Mouse (Mus musculus) liver, embryonic 14.5 days (tissue): ENCODE measurements at regions not wholly inside any gene's neighbourhood (a gene's known extent, or its start where the extent isn't known, plus 50 kb on each side); places are given as distances from the start of the nearest gene placed in this dataset.

Experiments used
- ATAC-seq: fragments of 200-750 bp; cut with Nextera tagmentation; 2 replicates; pipeline ENCODE4 v1.8.0; 2017; ENCODE audit warnings: moderate number of reproducible peaks, mild to moderate bottlenecking, moderate library complexity; ENCODE audit not compliant: insufficient read depth
- DNase-seq, 3 experiments: peaks; one replicate each; pipeline ENCODE4 v3.0.0-alpha.2; 2012 to 2013; ENCODE audit warnings: low read depth in 3 of 3, low spot score in 3 of 3
- H3K27ac ChIP-seq: fragments of 300-500 bp; sonication (generic); 2 replicates; pipeline ENCODE4 v1.5.1; 2014; ENCODE audit warnings: moderate library complexity, mild to moderate bottlenecking, control low read depth, inconsistent platforms
- H3K27me3 ChIP-seq: fragments of 300-500 bp; sonication (generic); 2 replicates; pipeline ENCODE4 v1.6.1; 2014; ENCODE audit warnings: mild to moderate bottlenecking, low read length, moderate library complexity; ENCODE audit not compliant: control insufficient read depth, insufficient read depth
- H3K36me3 ChIP-seq: fragments of 300-500 bp; sonication (generic); replicated peaks from 2 replicates; pipeline ENCODE4 v1.6.1; 2014; ENCODE audit warnings: low read depth; ENCODE audit not compliant: control insufficient read depth, insufficient read depth
- H3K4me1 ChIP-seq, 2 experiments: fragments of 200-500 bp in 1 of 2; fragments of 300-500 bp in 1 of 2; sonication (generic) in 1 of 2; replicated peaks; 2 replicates each; pipeline ENCODE4 v1.6.1; 2012 to 2014; ENCODE audit warnings: antibody characterized with exemption in 1 of 2, inconsistent platforms in 1 of 2, low read length in 1 of 2; ENCODE audit not compliant: control insufficient read depth in 2 of 2, insufficient read depth in 2 of 2
- H3K4me2 ChIP-seq: fragments of 300-500 bp; sonication (generic); 2 replicates; pipeline ENCODE4 v1.6.1; 2014; ENCODE audit warnings: low read depth, mild to moderate bottlenecking, control low read depth, moderate library complexity
- H3K4me3 ChIP-seq, 2 experiments: fragments of 200-500 bp in 1 of 2; fragments of 300-500 bp in 1 of 2; sonication (generic) in 1 of 2; 2 replicates each; pipeline ENCODE4 v1.5.1; 2012 to 2014; ENCODE audit warnings: low read depth in 2 of 2, low read length in 2 of 2, mild to moderate bottlenecking in 2 of 2, control low read depth in 1 of 2, inconsistent platforms in 1 of 2, moderate library complexity in 1 of 2; ENCODE audit not compliant: insufficient read depth in 1 of 2
- H3K9ac ChIP-seq: fragments of 300-500 bp; sonication (generic); replicated peaks from 2 replicates; pipeline ENCODE4 v1.6.1; 2014; ENCODE audit warnings: mild to moderate bottlenecking, control low read depth, moderate library complexity
- H3K9me3 ChIP-seq: fragments of 300-500 bp; sonication (generic); 2 replicates; pipeline ENCODE4 v1.6.1; 2016; ENCODE audit warnings: low read length, mixed read lengths; ENCODE audit not compliant: control insufficient read depth
- CTCF ChIP-seq: IDR thresholded peaks from 2 replicates; pipeline ENCODE4 v1.5.1; 2016; ENCODE audit warnings: antibody characterized with exemption, low read depth, control low read depth
- EP300 ChIP-seq: IDR thresholded peaks from 2 replicates; pipeline ENCODE4 v1.6.1; 2016; ENCODE audit warnings: antibody characterized with exemption, low read depth
- WGBS: fragments of 180-500 bp; shearing (Covaris S2); extraction: QIAGEN DNeasy Blood & Tissue Kit; methylation state at CpG from one replicate; pipeline ENCODE4 v1.1.7; 2014; ENCODE audit not compliant: insufficient replicate concordance; 5-methylcytosine and 5-hydroxymethylcytosine counted together

DNA sequence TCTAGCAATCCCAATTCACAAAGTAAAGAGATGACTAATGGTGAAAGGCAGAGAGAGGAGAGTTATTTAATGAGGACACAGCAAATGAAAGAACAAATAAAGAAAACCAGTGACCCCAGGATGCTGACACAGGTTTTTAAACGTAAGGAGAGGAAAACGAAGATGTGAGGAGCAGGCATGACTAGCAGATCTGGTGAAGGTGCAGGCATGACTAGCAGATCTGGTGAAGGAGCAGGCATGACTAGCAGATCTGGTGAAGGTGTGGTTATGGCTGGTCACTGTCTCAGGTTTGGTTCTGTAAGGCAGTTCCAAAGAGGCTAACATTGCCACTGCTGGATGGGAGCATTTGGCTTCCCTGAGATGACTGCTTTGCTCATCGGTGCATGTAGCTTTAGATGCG is 57.0 kb downstream of the Mbl2 start:
- 57% methylated on average over 4 of the region's 4 CpGs for WGBS
- Histone ChIP-seq H3K4me1 (no peaks in the 10 kb centered on the region), H3K4me2 (no peak overlapping the region), H3K9ac (no peak overlapping the region), H3K27me3 (no peaks in the 10 kb centered on the region), H3K9me3 (no peaks in the 10 kb centered on the region), H3K4me3 (no peak overlapping the region), H3K27ac (no peak overlapping the region), H3K36me3 (no peaks in the 10 kb centered on the region)
- TF ChIP-seq CTCF (no peak), EP300 (no peak)
- no peak for DNase-seq
- no peak for ATAC-seq

DNA sequence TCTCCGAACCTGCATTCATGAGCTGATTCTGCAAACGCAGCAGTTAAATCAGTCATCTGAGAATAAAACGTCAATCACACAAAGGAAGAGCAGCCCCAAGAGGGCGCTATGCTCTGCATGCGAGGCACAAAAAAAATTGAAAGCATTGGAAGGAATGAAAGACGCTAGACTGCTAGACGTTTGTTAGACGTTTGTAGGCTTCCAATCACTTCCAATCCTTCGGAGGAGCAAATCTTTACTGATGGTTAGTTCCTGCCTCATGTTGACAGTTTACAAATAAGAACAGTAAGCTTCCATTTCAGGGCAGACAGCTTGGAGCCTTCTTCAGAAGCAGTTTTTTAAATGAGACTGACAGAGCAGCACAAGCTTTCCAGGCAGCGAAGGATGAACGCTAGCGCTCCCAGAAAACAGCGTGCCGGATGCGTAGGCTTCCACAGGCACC is 62.5 kb downstream of the Mbl2 start:
- Histone ChIP-seq H3K9ac (no peak overlapping the region), H3K27ac (no peak overlapping the region), H3K9me3 (no peaks in the 10 kb centered on the region), H3K4me2 (no peak overlapping the region), H3K27me3 (no peaks in the 10 kb centered on the region), H3K4me3 (no peak overlapping the region), H3K36me3 (no peaks in the 10 kb centered on the region), H3K4me1 (no peaks in the 10 kb centered on the region)
- ATAC-seq (no peak), DNase-seq (no peak)
- 41% methylated on average over 15 of the region's 15 CpGs for WGBS
- TF ChIP-seq EP300: no peak
- TF ChIP-seq CTCF: 0 out of 2 replicates have a peak, but pooled peaks have one; percentile 12

DNA sequence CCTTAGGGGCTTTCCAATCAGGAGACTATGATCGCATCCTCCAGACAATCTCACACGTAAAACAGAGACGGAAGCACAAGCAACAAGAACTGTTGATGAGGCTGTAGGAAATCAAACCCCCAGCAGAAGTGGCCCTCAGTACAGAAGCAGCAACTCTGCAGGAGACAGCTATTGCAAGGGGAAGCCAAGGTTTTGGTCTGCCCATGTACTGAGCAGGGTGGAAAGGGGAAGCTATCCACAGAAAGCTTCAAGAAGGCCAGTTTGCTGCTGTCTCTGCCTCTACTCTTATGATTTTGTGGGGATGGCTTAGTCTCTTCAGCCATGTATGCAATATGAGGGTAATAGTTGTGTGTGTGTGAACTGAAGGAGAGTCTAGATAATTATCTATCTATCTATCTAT is 63.3 kb downstream of the Mbl2 start:
- Histone ChIP-seq H3K4me1 (no peaks in the 10 kb centered on the region), H3K9me3 (no peaks in the 10 kb centered on the region), H3K4me3 (no peak overlapping the region), H3K27ac (no peak overlapping the region), H3K4me2 (no peak overlapping the region), H3K27me3 (no peaks in the 10 kb centered on the region), H3K9ac (no peak overlapping the region), H3K36me3 (no peaks in the 10 kb centered on the region)
- TF ChIP-seq CTCF (no peak), EP300 (no peak)
- WGBS: 67% methylated on average over 3 of the region's 3 CpGs
- DNase-seq: no peak
- ATAC-seq: no peak

DNA sequence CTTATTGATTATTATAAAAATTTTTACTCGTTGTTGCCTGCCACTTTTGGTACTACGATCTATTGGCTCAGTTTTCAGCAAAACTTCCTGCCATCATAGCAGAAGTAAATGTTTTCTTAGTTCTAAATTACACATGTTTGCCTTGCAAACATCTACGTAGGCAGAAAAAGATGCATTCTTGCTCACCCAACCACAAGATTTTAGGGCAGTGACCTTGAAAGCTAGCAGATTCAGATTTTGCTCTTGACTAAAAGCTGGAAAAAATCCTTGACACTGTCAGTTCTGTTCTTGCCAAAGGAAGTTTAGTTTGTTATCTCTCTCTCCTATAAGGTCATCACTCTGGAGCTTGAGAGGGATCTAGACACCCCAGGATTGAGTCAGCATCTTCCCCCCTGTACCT is 66.8 kb downstream of the Mbl2 start:
- TF ChIP-seq EP300 (no peak), CTCF (no peak)
- Histone ChIP-seq H3K4me3 (no peak overlapping the region), H3K9me3 (no peaks in the 10 kb centered on the region), H3K27ac (no peak overlapping the region), H3K4me2 (no peak overlapping the region), H3K36me3 (no peaks in the 10 kb centered on the region), H3K27me3 (no peaks in the 10 kb centered on the region), H3K4me1 (no peaks in the 10 kb centered on the region; a peak in 1 of 4 replicates), H3K9ac (no peak overlapping the region)
- DNase-seq: no peak
- 50% methylated on average over 3 of the region's 3 CpGs for WGBS
- no peak for ATAC-seq

DNA sequence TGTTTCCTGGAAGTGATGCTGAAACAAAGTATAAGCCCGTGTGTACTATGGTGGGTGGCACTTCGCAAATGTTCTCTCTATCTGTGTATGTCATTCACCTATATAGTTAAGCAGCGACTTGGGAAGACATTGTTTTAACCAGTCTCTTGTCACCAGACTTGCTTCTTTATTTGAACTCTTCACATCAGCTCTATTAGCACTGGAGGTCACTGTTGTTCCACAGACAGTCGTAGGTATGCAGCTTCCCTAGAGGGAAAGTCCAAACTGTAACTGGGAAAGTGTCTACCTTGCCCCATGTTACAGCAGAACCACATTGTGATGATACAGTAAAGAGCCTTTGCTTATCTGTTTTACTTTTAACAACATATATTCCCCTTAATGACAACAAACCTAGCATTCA is 69.5 kb downstream of the Mbl2 start:
- H3K27me3 ChIP-seq: no peaks in the 10 kb centered on the region
- no peak overlapping the region for H3K27ac ChIP-seq
- WGBS: 44% methylated on average over 4 of the region's 4 CpGs
- no peak overlapping the region for H3K4me3 ChIP-seq
- no peaks in the 10 kb centered on the region for H3K36me3 ChIP-seq
- H3K9ac ChIP-seq: no peak overlapping the region
- DNase-seq (no peak), ATAC-seq (no peak)
- no peaks in the 10 kb centered on the region; a peak in 1 of 4 replicates for H3K4me1 ChIP-seq
- no peak overlapping the region for H3K4me2 ChIP-seq
- H3K9me3 ChIP-seq: no peaks in the 10 kb centered on the region
- no peak for TF ChIP-seq CTCF
- no peak for TF ChIP-seq EP300

DNA sequence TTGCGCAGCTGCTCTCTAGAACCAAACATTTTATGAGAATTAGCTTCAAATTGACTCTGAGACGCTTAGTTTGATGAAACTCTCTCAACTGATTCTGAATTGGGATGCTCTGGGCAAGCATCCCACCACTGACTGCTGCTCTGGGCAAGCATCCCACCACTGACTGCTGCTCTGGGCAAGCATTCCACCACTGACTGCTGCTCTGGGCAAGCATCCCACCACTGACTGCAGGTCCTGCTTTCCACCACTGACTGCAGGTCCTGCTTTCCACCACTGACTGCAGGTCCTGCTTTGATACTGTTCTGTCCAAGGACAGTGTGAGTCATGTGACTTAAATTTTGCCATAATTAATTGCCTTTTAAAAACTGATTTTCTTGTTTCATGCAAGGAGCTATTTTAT is 73.6 kb downstream of the Mbl2 start:
- WGBS: 65% methylated on average over 2 of the region's 2 CpGs
- H3K4me1 ChIP-seq: no peaks in the 10 kb centered on the region; a peak in 1 of 4 replicates
- no peaks in the 10 kb centered on the region for H3K36me3 ChIP-seq
- no peak overlapping the region for H3K9ac ChIP-seq
- TF ChIP-seq EP300: no peak
- no peak for TF ChIP-seq CTCF
- H3K9me3 ChIP-seq: no peaks in the 10 kb centered on the region
- no peak overlapping the region for H3K27ac ChIP-seq
- ATAC-seq: no peak
- H3K27me3 ChIP-seq: no peaks in the 10 kb centered on the region
- no peak overlapping the region for H3K4me2 ChIP-seq
- no peak for DNase-seq
- no peak overlapping the region for H3K4me3 ChIP-seq
